Mouse (Mus musculus) liver, embryonic 14 days (tissue): ENCODE results near the gene Vmn2r15. TPM values are rescaled to one million over a fixed set of nuclear protein-coding genes. Genes with fewer than 3 reads are reported as not detected.

Experiments
- polyA plus RNA-seq: library from polyadenylated mRNA; depleted of rRNA; stranded (reverse); fragments of >200 nt; gene quantifications from 2 replicates; pipeline ENCODE4 v1.2.3, GENCODE M21; 2012; rRNA removed

Gene Vmn2r15
- polyA plus RNA-seq, result not detected in 2 replicates

GRCm38 (mm10) chr5:109297544-109297943 lies at the start of gene Vmn2r15:
Gene Vmn2r15 (minus strand): TSS chr5:109297644.

DNA sequence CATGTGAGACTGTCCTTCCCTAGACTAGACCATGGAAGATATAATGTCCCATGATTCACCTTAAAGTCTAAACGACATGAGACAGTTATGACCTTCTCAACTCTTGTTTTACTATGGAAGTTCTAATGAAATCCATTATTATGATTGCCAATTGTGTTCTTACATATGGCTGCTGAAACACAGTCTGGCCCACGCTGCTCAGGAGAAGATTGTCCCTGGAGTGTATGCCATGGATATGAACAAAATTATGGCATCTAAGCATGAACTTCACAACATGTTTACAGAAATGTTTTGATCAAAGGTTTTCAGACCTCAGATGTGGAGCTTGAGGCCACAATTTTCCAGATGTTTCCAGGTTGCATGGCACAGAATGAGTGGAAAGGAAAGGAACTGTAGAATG lies 32.4 kb upstream of the Vmn2r15 start, which contains the start of gene Vmn2r16:
Gene Vmn2r16 (plus strand): TSS at position 301 of the 400 bp plus-strand sequence.

Other genes starting within 250 kb of the Vmn2r15 start
- gene Vmn2r11, start 238.1 kb downstream of the Vmn2r15 start, polyA plus RNA-seq, result not detected in 2 replicates
- not detected in 2 replicates for gene Vmn2r12, start 199.7 kb downstream of the Vmn2r15 start, polyA plus RNA-seq
- gene Vmn2r13, start 105.4 kb downstream of the Vmn2r15 start, polyA plus RNA-seq, result not detected in 2 replicates
- not detected in 2 replicates for gene Vmn2r14, start 72.9 kb downstream of the Vmn2r15 start, polyA plus RNA-seq
- gene Vmn2r16, start 32.5 kb upstream of the Vmn2r15 start, polyA plus RNA-seq, result not detected in 2 replicates
- not detected in 2 replicates for gene Vmn2r17, start 122.0 kb upstream of the Vmn2r15 start, polyA plus RNA-seq